Mouse (Mus musculus) cerebellum, postnatal 14 days (tissue): Measurements from ENCODE around the gene Notch4.

ENCODE experiments used
- DNase-seq, 2 experiments: peaks; one replicate each; pipeline ENCODE4 v3.0.0; 2021; ENCODE audit warnings: mixed read lengths in 2 of 2

Notch4 gene

DNA sequence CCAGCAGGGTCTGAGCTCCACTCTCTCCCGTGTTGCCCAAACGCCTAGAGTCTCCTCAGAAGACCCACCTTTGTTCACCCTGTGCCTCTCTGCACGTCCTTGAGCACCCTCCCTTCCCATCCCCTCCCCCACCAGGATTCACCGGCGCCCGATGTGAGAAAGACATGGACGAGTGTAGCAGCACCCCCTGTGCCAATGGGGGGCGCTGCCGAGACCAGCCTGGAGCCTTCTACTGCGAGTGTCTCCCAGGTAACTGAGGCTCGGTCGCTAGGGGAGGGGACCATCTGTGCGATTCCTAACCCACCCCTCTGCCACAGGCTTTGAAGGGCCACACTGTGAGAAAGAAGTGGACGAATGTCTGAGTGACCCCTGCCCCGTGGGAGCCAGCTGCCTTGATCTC lies 8.3 kb downstream of the Notch4 start:
- DNase-seq, result peak in 1 of 2 experiments; percentile 59

DNA sequence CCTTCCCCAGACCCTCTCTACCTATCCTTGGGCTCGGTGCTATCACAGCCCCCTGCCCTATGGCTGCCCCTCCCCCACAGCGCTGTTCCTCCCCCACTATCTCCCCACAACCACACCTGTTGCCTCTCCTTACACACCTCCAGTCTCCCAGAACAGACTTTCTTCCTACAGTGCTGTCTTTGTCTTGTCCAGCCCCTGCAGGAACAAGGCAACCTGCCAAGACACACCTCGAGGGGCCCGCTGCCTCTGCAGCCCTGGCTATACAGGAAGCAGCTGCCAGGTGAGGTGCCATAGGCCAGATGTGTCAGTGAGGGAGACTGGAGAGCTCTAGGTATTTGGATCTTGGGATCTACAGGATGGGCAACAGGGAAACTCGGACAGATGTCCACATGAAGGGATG lies 12.5 kb downstream of the Notch4 start:
- no peak for DNase-seq

DNA sequence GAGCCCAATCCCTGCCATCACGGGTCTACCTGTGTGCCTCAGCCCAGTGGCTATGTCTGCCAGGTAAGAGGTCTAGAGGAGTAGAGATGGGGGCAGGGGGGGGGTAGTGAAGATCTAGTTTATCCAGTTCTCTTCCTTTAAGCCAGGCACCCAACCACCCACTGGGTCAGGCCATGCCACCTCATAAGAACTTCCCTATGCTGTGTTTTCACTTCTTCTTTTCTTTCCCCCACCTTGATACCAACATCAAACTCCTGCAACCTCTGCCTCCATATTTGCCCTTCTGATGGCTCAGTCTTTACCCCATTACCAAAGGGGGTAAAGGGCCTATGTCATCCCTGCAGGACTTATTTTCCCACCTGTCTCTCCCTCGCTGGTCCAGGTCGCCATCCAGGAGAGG lies 14.0 kb downstream of the Notch4 start:
- no peak for DNase-seq

DNA sequence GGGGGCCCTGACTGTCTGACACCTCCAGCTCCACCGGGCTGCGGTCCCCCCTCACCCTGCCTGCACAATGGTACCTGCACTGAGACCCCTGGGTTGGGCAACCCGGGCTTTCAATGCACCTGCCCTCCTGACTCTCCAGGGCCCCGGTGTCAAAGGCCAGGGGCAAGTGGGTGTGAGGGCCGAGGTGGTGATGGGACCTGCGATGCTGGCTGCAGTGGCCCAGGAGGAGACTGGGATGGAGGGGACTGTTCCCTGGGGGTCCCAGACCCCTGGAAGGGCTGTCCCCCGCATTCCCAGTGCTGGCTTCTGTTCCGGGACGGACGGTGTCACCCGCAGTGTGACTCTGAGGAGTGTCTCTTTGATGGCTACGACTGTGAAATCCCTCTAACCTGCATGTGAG lies 18.5 kb downstream of the Notch4 start:
- no peak for DNase-seq

DNA sequence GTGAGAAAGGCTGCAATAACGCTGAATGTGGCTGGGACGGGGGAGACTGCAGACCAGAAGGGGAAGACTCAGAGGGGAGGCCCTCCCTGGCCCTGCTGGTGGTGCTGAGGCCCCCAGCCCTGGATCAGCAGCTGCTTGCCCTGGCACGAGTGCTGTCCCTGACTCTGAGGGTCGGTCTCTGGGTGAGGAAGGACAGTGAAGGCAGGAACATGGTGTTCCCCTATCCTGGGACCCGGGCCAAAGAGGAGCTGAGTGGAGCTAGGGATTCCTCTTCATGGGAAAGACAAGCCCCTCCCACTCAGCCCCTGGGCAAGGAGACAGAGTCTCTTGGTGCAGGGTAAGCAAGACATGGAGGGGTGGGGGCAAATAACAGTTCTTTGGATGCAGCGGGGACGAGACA lies 19.3 kb downstream of the Notch4 start:
- DNase-seq, result peak in 1 of 2 experiments; percentile 49

DNA sequence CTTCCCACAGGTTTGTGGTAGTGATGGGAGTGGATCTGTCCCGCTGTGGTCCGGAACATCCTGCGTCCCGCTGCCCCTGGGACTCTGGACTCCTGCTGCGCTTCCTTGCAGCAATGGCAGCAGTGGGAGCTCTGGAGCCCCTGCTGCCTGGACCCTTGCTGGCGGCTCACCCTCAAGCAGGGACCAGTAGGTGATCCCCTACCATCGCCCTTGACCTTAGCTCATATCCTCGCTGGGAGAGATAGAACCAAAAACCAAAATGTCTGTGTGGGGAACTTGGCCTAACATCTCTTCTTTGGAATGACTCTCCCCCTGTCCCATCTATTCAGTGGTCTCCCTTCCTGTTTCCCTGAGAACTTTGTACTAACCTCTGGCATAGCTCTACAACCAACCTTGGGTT lies 19.8 kb downstream of the Notch4 start:
- DNase-seq, result no peak

DNA sequence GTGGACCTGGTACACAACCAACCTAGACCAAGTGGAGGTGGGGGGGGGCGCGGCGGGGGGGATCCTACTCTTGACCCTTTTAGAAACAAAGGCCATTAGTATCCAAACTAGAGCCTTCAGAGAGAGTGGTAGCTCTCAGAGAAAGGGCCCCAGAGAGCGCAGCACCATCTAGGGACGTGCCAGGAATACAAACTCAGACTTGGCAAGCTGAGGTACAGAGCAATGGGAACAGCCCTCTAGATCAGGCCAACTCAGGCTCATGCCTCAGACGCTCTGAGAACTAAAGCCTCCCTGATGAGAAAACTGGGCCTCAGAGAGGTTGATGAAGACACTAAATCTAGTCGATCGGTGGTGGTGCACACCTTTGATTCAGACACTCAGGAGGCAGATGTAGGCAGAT lies 21.1 kb downstream of the Notch4 start:
- no peak for DNase-seq

DNA sequence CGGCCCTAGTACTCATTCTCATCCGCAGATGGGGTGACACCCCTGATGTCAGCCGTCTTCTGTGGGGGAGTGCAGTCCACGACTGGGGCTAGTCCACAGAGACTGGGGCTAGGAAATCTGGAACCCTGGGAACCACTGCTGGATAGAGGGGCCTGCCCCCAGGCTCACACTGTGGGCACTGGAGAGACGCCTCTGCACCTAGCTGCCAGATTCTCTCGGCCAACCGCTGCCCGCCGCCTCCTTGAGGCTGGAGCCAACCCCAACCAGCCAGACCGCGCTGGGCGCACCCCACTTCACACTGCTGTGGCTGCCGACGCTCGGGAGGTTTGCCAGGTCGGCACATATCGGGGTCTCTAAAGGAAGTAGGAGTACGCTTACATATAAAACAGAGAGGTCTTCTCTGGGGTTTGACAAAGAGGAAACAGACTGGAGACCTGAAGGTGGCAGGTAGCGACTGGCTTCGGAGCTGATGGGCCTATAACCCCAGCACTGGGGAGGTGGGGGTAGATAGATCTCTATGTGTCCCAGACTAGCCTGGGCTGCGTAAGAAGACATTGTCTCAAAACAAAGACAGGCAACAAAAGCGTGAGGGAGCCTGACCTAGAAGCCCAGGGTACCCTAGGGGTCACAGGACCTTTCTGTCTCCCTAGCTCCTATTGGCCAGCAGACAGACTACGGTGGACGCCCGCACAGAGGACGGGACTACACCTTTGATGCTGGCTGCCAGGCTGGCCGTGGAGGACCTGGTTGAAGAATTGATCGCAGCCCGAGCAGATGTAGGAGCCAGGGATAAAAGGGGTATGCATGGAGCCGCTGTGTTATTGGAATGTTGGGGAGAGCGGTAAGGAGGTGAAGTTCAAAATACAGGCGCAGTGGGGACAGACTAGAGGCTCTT lies 22.1 kb downstream of the Notch4 start:
- DNase-seq, result peak in 1 of 2 experiments; percentile 33

DNA sequence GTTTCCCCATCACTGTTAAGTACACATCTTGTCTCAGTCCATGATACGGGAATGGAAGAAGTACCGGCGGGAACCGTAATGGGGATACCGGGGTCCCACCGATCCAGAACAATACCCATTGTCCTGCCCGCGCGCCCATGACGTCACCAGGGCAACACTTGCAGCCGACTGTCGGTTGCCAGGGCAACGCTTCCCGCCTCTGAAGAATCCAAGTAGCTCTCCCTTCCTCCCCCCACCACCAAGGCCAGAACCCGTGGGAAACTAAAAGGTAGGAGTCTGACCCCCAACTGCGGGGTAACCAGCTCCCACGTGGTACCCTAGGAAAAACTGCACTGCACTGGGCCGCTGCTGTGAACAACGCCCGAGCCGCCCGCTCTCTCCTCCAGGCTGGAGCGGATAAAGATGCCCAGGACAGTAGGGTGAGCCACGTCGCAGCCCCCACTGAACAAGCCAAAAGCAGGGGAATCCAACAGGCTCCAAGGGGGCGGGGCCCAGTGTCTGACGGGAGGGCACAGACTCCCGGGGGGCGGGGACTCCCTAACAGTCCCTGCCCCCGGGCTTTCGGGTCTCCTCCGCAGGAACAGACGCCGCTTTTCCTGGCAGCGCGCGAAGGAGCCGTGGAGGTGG lies 22.8 kb downstream of the Notch4 start:
- DNase-seq, result peak; percentile 87 to 90

DNA sequence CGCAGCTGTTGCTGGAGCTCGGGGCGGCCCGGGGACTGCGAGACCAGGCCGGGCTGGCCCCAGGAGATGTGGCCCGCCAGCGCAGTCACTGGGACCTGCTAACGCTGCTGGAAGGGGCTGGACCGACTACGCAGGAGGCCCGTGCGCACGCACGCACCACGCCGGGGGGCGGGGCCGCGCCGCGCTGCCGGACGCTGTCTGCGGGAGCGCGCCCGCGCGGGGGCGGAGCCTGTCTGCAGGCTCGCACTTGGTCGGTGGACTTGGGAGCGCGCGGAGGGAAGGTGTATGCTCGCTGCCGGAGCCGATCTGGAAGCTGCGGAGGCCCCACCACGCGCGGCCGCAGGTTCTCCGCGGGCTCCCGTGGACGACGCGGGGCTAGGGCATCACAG lies 23.3 kb downstream of the Notch4 start:
- DNase-seq, result peak; percentile 97 to 99

DNA sequence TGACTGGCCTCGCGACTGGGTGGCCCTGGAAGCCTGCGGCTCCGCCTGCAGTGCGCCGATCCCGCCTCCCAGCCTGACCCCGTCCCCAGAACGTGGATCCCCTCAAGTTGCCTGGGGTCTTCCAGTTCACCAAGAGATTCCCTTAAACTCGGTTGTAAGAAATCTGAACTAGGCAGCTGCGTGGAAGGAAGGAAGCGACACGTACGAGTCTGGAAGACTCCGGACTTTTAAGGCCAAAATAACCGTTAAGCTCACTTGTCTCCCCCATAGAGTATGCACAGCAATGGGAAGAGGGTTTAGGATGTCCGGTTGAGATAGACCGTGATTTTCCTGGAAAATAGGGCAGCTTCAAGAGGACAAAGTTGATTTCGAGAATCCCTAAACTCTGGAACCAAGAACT lies 23.7 kb downstream of the Notch4 start:
- no peak for DNase-seq

DNA sequence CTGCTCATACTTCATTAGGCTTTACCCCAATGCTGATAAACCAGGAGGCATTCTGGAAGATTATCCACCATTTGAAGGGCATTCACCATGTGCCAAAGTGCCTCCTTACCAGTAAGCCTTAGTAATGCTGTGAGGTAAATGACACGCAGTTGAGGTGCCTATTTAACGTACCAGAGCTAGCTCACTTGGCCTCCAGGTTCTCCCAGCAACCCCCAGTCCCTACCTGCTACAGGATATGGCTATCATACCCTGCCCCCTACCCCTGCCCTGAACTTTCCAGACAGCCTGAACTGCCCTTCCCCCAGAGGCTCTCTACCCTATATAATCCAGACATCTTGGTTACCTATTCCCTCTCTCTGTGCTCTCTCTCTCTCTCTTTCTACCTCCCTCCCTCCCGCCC lies 24.7 kb downstream of the Notch4 start:
- no peak for DNase-seq

DNA sequence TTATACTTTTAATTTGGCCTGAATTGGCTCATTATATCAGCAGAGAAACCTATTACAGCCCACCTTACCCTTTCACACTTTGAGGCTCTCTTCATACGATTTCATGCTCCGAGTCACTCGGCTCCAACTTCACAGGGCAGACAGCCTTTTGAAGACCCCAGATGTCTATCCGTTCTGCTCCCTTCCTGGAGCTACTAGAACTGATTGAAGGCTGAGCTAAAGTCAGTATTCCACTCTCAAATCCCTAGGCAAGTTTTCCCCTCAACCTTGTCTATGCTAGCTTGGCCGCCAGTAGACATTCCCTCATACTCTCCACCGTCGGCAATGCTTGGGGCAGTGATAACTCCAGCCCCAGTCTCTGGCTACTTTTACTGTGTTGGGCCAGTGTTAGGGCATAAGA lies 25.1 kb downstream of the Notch4 start:
- no peak for DNase-seq

DNA sequence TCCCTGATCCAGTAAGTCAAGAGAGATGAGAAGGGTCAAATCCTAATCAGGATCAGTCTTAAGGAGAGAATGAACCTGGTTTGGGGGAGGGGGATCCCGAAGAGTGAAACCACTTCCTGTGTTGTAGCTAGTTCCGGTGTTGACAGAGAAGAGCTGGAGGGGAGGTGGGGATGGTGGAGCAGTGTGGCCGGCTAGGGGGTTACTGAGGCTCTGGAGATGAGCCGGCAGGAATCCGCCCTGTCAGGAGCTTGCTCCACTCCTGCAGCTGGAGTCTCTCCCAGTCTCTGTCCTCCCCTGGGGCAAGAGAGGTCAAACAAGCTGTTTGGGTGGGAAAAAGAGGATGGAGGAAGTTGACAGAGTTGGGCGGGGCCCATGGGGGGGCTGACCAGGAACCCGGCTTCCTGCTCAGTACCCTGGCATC lies 25.6 kb downstream of the Notch4 start, which contains the start of gene Gpsm3:
TSS of gene Gpsm3 (plus strand) at position 126 of the 421 bp plus-strand sequence.
- DNase-seq, result no peak

DNA sequence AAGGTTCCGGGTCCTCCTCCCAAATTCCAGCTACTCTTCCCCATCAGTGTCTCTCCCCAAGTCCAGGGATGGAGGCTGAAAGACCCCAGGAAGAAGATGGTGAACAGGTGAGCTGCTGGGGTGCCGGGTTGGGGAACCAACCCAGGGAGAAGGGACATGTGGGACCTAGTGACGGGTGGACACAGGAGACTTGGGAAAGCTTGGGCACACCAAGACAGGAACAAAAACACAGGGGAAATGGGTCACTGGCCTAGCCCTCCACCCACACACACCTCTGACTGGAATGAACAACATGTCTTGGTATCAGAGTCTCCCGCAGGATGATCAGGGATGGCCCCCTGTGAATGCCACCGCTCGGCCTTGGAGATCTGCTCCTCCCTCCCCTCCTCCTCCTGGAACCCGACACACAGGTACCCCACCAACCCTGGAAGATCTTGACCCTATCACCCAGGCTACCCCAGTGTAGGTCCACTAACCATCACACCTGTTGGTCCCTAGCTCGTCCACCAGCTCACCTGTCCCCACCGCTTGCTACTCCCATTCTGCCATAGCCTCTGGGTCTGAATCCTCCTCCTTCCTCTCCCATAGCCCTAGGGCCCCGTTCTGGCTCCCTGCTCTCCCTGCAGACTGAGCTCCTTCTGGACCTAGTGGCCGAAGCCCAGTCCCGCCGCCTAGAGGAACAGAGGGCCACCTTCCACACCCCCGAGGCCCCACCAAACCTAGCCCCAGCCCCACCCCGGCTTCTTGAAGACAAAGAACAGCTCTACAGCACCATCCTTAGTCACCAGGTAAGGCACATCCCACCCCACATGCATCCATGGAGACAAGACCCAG lies 26.3 kb downstream of the Notch4 start:
- DNase-seq, result no peak

DNA sequence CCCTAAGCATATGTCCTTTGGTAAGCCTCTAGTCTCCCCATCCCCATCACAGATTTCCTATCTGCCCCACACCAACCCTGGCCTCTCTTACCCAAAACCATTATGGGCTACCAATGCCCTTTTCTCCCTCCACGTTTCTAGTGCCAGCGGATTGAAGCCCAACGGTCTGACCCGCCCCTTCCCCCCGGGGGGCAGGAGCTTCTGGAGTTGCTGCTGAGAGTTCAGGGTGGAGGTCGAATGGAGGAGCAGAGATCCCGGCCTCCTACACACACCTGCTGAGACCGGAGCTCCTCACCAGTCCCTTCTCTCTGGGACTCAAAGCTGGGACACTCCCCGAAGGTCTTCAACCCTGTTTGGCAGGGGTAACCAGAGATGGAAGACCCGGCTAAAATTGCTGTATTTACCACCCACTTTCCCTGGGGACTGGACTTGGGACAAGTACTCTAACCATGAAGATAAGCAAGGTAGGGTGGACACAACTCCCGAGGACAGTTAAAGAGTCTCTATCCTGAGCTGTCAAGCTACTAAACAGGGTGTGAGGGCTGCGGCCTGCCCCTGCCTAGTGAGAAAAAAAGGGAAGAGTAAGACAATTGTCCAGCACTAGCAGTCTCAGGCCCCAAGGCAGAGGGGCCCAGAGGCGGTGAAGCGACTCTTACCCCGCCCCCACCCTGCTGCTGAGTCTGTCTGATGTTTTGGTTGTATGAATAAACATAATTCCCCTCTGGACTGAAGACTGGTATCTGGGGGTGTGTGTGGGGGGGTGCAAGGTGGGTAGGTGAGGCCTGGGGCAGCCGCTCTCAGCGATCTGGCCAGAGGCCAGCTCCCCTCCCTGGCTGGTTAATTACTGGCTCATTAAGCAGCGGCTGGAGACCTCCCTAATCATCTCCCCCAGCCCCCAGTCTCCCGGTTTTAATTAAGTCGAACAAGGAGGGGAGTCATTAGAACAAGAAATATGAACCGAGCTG lies 27.2 kb downstream of the Notch4 start, which contains the start of gene Pbx2:
TSS of gene Pbx2 (plus strand) at position 238 of the 965 bp plus-strand sequence.
- DNase-seq, result no peak

DNA sequence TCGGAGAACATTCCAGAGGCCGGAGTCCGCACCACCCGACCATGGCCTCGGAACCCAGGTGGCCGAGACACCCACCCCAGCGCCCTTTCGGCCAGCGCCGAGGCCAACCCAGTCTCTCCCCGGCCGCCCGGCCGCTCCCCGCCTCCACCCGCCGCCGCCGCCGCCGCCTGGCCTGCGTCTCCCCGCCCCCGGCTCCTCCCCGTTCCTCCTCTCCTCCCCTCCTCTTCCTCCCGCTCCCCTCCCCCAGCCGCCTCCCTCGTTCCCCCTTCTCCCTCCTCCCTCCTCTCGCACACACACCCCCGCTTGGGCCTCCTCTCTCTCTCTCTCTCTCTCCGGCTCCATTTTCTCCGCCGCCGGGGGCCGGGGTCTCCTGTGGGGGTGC lies 27.9 kb downstream of the Notch4 start:
- peak; percentile 92 to 95 for DNase-seq

DNA sequence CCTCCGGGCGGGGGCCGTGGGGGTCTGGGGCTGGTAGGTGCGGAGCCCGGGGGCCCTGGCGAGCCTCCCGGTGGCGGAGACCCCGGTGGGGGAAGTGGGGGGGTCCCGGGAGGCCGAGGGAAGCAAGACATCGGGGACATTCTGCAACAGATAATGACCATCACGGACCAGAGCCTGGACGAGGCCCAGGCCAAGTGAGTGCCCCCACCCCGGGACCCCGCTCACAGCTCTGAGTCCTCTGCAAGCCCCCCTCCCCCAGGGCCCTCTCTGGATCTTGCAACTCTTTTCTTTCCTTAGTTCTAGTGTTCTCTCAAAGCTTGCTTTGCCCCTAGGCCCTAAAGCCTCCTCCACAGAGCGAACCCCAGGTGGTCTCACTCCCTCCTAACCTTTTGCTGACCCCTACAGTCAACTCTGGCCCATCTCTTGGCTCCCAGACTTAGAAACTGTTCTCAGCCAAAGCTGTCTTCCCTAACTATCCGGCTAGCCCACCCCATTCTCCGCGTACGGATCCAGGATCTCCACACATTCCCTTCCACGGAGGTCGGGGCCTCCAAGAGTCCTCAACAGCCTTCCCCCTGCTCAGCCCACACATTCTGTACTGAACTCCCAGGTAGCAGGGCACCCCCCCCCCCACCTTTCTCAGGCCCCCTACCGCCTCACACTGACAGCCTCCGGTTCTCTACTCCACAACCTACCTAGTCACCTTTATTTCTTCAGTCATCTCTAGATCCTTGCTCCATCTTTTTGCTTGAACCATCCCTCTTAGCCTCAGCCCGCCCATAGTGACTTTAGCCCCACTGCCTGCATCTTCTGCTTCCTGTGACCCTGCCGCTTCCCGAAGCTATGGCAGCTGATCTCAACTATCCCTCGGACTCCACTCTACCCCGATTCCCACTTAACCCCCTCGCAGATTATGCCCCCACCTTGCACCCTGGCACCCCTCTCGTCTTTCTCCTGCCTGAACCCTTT lies 28.8 kb downstream of the Notch4 start:
- DNase-seq, result peak; percentile 66 to 69

DNA sequence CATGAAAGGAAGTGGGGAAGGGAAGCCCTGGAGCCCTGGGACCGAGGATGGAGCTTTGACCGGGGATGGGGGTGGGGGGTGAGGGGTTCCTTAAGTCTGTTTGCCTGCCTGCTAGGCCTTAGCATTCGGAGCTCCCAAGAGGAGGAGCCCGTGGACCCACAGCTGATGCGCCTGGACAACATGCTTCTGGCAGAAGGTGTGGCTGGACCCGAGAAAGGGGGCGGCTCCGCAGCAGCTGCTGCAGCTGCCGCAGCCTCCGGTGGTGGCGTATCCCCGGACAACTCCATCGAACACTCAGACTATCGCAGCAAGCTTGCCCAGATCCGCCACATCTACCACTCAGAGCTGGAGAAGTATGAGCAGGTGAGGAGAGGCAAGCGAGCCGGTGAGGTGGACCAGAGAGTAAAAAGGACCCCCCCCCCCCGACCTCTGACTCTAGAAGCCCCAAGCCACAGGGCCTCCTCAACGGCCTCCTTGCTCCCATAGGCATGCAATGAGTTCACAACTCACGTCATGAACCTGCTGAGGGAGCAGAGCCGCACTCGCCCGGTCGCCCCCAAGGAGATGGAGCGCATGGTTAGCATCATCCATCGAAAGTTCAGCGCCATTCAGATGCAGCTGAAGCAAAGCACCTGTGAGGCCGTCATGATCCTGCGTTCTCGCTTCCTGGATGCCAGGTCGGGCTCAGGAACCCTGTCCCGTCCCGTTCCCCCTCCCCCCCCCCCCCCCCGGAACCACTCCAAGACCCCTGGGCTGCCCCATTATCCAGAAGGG lies 29.9 kb downstream of the Notch4 start:
- no peak for DNase-seq

DNA sequence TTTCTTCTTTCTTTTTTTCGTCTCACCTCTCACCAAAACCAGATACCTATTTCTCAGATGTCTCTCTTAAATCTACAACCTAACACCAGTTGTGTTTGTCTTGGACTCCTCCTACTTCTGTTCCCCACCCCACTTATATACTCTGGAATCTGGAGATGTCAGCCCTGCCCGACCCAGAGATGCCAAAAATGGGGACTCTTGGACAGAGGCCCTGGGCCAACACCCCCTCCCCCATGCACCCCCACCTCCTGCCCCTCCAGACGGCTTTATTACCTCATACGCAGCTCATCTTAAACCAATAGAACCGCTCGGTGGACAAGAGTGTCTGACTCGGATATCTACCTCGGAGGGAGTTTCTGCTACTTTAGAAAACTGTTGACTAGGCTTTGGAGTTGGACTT lies 32.0 kb downstream of the Notch4 start:
- DNase-seq, result no peak
